In genomic region chr9:121001681-121002540, GRCm38 (mm10) we compare ENCODE assay signal across 8 mouse cellular contexts.
A peak's percentile ranks its signal among the peaks of the same experiment; 100 is the strongest.
DNase-seq lines count a peak whose midpoint lies in the region; ATAC-seq and TF ChIP-seq lines count a peak whose summit lies in the region.
"Had no signal": no experiment of that assay in that cellular context is flagged by ENCODE, and none has a peak within 500 bp of the region (broad histone marks: within the 10 kb centered on the region; RNA-seq: fewer than 3 reads in every experiment).

No protein-coding gene starts in this region.

- 35% methylated on average over 15 of the region's 15 CpGs for WGBS in forebrain, embryonic 16.5 days

- no peak overlapping the region for H3K9ac ChIP-seq in forebrain, embryonic 16.5 days (replicated peaks; ENCODE audit: low read depth, low read length)

- ATAC-seq in forebrain, embryonic 16.5 days: peak; percentile 51
- ATAC-seq in inflammation-experienced regulatory T-cells, adult 6 months: no peak

- no peak overlapping the region for H3K4me2 ChIP-seq in forebrain, embryonic 16.5 days (ENCODE audit: low read length)

- no peak overlapping the region for H3K4me3 ChIP-seq in layer of hippocampus, adult 2 months
- no peak overlapping the region for H3K4me3 ChIP-seq in forebrain, embryonic 16.5 days (replicated peaks; ENCODE audit: low read length)

- H3K9me3 ChIP-seq in forebrain, embryonic 16.5 days (ENCODE audit: control insufficient read depth, low read length): no peaks in the 10 kb centered on the region

- peak overlapping the region; percentile 86 for H3K27ac ChIP-seq in layer of hippocampus, adult 2 months
- no peak overlapping the region for H3K27ac ChIP-seq in forebrain, embryonic 16.5 days (ENCODE audit: low read length)

- no peak for TF ChIP-seq CTCF in layer of hippocampus, adult 2 months (conservative IDR thresholded peaks at IDR 0.05)

- H3K4me1 ChIP-seq in forebrain, embryonic 16.5 days (replicated peaks; ENCODE audit: control insufficient read depth, insufficient read depth, low read length): peaks cover 17% of the 10 kb centered on the region

- no peak for DNase-seq in layer of hippocampus, adult 2 months (ENCODE audit: low spot score in 2 of 2)
- no peak for DNase-seq in layer of hippocampus, adult 18-20 months (ENCODE audit: low spot score in 2 of 2)
- peak; percentile 58 for DNase-seq in adrenal gland, postnatal 14 days
- peak; percentile 80 for DNase-seq in lung, postnatal 10 days
- DNase-seq in thymus, postnatal 14 days: no peak
- DNase-seq: gastrocnemius, postnatal 10 days had no signal

- H3K27me3 ChIP-seq in forebrain, embryonic 16.5 days (replicated peaks; ENCODE audit: control insufficient read depth, insufficient read depth, low read length): no peaks in the 10 kb centered on the region

- H3K36me3 ChIP-seq in forebrain, embryonic 16.5 days (ENCODE audit: control insufficient read depth, insufficient read depth): no peaks in the 10 kb centered on the region

Comparison
In these comparisons a context has a peak if more than half of its experiments do, and no peak if none do; other contexts are left out.
1. DNase-seq: peak in adrenal gland, postnatal 14 days (single experiment) and lung, postnatal 10 days (single experiment); none in layer of hippocampus, adult 2 months (0 of 2), layer of hippocampus, adult 18-20 months (0 of 2) and thymus, postnatal 14 days (single experiment).